Mouse (Mus musculus) embryonic fibroblast, embryonic 13.5 days (primary cell): Measurements from ENCODE around the gene Mettl16.

Source experiments
- CTCF ChIP-seq: IDR thresholded peaks from 2 replicates; pipeline ENCODE4 v1.5.1; 2011; ENCODE audit warnings: mild to moderate bottlenecking, control low read depth, low read length, moderate library complexity, borderline replicate concordance; ENCODE audit not compliant: insufficient read depth
- POLR2A ChIP-seq: IDR thresholded peaks from 2 replicates; pipeline ENCODE4 v1.6.1; 2011; ENCODE audit warnings: low read depth, mild to moderate bottlenecking, control low read depth, low read length, moderate library complexity

DNA sequence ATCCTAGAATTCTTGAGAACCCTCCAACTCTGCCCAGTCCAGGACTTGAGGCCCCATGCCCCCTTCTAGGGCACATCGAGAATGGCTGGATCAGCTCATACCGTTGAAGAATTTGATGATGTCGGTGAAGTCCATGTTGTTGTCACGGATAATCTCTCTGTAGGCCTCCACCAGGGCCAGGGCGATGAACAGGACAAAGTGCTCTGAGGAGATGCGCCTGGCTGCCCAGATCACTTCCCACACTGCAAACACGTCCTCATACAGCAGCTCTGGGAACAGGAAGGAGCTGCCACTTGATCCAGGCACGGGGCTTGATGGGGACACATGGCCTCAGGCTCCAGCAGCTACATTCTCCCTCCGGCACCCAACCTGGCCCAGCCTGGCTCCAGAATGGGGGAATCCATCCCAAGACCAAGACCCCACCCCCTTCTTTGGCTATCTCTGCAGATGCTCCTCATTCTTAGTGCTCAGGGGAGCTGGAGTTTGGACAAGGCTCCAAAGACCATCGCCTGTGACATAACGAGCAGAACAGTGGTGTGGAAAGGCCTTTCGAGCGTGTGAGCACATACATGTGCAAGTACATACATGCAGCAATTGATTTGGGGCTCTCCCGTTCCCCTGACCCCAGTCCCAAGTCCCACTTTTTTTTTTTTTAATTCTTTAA lies 80.5 kb downstream of the Mettl16 start:
- TF ChIP-seq POLR2A = no peak
- no peak for TF ChIP-seq CTCF
